ENCODE assay signal across 28 mouse cellular contexts in genomic region chr3:156341484-156341883, GRCm38 (mm10).
"Had no signal": no experiment of that assay in that cellular context is flagged by ENCODE, and none has a peak within 500 bp of the region (broad histone marks: within the 10 kb centered on the region; RNA-seq: fewer than 3 reads in every experiment).

No protein-coding gene starts in this region.

- H3K27me3 ChIP-seq: embryonic facial prominence, embryonic 12.5 days; embryonic facial prominence, embryonic 13.5 days; embryonic facial prominence, embryonic 15.5 days; forebrain, embryonic 12.5 days; forebrain, embryonic 13.5 days; forebrain, embryonic 15.5 days had no signal

- H3K36me3 ChIP-seq: embryonic facial prominence, embryonic 10.5 days; embryonic facial prominence, embryonic 12.5 days; embryonic facial prominence, embryonic 13.5 days; embryonic facial prominence, embryonic 15.5 days; forebrain, embryonic 10.5 days; forebrain, embryonic 12.5 days; forebrain, embryonic 15.5 days had no signal

- H3K9me3 ChIP-seq: embryonic facial prominence, embryonic 10.5 days; embryonic facial prominence, embryonic 12.5 days; embryonic facial prominence, embryonic 13.5 days; embryonic facial prominence, embryonic 15.5 days; forebrain, embryonic 10.5 days; forebrain, embryonic 12.5 days; forebrain, embryonic 13.5 days; forebrain, embryonic 15.5 days had no signal

- ATAC-seq: forebrain, embryonic 13.5 days; forebrain, embryonic 14.5 days; forebrain, embryonic 15.5 days; forebrain, embryonic 16.5 days had no signal

- H3K27ac ChIP-seq: embryonic facial prominence, embryonic 10.5 days; embryonic facial prominence, embryonic 12.5 days; embryonic facial prominence, embryonic 13.5 days; embryonic facial prominence, embryonic 15.5 days; forebrain, embryonic 10.5 days; forebrain, embryonic 12.5 days; forebrain, embryonic 13.5 days; forebrain, embryonic 15.5 days; gastrocnemius, adult 2 months; heart, adult 2 months had no signal

- H3K4me1 ChIP-seq: embryonic facial prominence, embryonic 10.5 days; embryonic facial prominence, embryonic 12.5 days; embryonic facial prominence, embryonic 13.5 days; embryonic facial prominence, embryonic 15.5 days; forebrain, embryonic 10.5 days; forebrain, embryonic 12.5 days; forebrain, embryonic 13.5 days; forebrain, embryonic 15.5 days had no signal

- DNase-seq: cerebellum, adult 2 months; cerebellum, adult 8-10 months; cerebellum, adult 9-10 months; cerebellum, adult 9-11 months; cerebellum, postnatal 10 days; cerebellum, postnatal 14 days; cerebellum, postnatal 25 days; cerebellum, postnatal 36 days; embryo, embryonic 11 days; gastrocnemius, adult 2 months; gastrocnemius, postnatal 10 days; gastrocnemius, postnatal 14 days; gastrocnemius, postnatal 25 days; gastrocnemius, postnatal 36 days; heart, adult 11 months; heart, adult 18-20 months; heart, adult 2 months had no signal

- H3K4me2 ChIP-seq: embryonic facial prominence, embryonic 12.5 days; embryonic facial prominence, embryonic 13.5 days; embryonic facial prominence, embryonic 15.5 days; forebrain, embryonic 12.5 days; forebrain, embryonic 13.5 days; forebrain, embryonic 15.5 days had no signal

- H3K9ac ChIP-seq: embryonic facial prominence, embryonic 12.5 days; embryonic facial prominence, embryonic 13.5 days; embryonic facial prominence, embryonic 15.5 days; forebrain, embryonic 12.5 days; forebrain, embryonic 13.5 days; forebrain, embryonic 15.5 days had no signal

- H3K4me3 ChIP-seq: embryonic facial prominence, embryonic 10.5 days; embryonic facial prominence, embryonic 12.5 days; embryonic facial prominence, embryonic 13.5 days; embryonic facial prominence, embryonic 15.5 days; erythroblast, embryonic 14.5 days; forebrain, embryonic 10.5 days; forebrain, embryonic 12.5 days; forebrain, embryonic 13.5 days; forebrain, embryonic 15.5 days; gastrocnemius, adult 2 months; heart, adult 2 months had no signal
